Mouse (Mus musculus) heart, adult 9 months (tissue): ENCODE measurements around the gene Rassf1.
"Not testable (repeated sequence)": the region's sequence is repeated elsewhere in the genome, so short reads cannot be mapped to it uniquely, and the experiment has no call there.

Source experiments
- DNase-seq, 2 experiments: peaks; one replicate each; pipeline ENCODE4 v3.0.0; 2022; ENCODE audit warnings: low spot score in 2 of 2

Rassf1 gene

GRCm38 (mm10) chr9:107556346-107556745, 5.0 kb downstream of the Rassf1 start:
- no peak for DNase-seq

DNA sequence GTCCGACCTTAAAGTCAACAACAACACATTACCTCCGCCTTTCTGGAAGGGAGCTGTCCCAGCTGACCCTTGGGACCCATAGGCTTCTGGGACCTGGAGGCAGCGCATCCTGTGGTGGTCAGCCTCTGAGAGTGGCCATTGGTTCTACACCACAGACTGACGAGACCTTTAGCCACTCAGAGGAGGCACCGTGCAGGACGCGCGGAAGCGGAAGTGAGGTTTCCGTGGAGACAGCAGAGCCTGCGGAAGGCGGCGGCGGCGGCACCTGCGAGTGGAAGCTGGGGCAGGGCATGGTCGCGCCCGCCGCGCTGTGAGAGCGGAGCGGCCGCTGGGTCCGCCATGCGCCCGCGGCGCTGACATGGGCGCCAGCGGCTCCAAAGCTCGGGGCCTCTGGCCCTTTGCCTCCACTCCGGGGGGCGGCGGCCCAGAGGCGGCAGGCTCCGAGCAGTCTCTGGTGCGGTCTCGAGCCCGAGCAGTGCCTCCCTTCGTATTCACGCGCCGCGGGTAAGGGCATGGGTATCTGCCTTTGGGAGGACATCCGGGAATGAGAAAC, 11.8 kb downstream of the Rassf1 start, which contains the start of gene Tusc2:
TSS of gene Tusc2 (plus strand) at position 227 of the 553 bp plus-strand sequence.
- DNase-seq: peak; percentile 96 to 98

DNA sequence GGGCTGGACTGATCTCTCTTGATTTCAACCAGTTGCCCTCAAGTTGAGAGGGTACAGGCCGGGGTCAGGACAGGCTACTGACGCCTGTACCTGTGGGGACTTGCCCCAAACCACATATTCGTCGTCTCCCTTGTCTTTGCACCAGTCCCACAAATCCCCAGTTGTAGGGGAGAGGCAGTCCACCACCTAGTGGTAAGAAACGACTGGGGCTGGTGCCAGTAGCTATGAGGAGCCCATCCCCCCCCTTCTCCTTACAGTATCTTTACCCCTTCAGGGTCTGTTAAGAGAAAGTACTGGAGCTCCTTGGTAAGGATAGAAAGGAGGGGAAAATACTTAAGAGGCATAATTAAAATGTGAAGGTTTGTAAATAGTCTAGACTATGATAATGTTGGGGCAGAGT, 14.2 kb downstream of the Rassf1 start:
- not testable (repeated sequence) for DNase-seq

DNA sequence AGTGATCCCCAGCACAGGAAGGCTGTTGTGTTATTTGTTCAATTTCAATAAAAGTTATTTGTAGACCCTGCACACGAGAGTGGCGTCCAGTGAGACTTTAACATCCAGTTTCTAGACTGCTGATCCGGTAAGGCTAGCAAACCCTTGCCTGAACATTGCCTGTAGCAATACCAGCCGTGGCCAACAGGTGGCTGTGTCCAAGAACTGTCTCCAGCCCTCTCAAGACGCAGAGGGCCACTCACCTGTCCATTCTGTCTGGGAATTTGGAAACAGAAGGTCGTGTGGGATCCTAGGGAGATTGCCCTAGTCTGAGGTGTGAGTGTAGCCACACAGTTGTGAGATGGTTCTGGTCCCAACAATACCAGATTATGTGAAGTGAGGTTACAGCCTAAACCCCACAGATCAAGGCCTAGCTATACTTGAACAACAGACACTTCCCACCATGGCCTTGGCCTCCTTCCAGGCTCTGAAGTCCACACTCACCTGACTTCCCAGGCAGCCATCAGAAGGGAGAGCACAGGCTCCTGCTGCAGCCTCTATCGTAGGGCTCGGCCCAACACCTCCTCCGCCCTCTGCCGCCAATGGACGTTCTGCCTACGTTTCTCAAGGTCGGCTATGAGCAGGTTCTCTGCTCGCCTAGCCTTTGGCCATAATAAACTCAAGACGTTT, 14.8 kb downstream of the Rassf1 start:
- peak; percentile 77 to 81 for DNase-seq

GRCm38 (mm10) chr9:107566855-107567254, 15.5 kb downstream of the Rassf1 start:
- peak; percentile 81 to 92 for DNase-seq

- peak in 1 of 2 experiments; percentile 64 for DNase-seq
Observed at GRCm38 (mm10) chr9:107567702-107568319, 16.5 kb downstream of the Rassf1 start, which contains the start of gene Hyal2. TSS of gene Hyal2 (plus strand) at chr9:107567945.

DNA sequence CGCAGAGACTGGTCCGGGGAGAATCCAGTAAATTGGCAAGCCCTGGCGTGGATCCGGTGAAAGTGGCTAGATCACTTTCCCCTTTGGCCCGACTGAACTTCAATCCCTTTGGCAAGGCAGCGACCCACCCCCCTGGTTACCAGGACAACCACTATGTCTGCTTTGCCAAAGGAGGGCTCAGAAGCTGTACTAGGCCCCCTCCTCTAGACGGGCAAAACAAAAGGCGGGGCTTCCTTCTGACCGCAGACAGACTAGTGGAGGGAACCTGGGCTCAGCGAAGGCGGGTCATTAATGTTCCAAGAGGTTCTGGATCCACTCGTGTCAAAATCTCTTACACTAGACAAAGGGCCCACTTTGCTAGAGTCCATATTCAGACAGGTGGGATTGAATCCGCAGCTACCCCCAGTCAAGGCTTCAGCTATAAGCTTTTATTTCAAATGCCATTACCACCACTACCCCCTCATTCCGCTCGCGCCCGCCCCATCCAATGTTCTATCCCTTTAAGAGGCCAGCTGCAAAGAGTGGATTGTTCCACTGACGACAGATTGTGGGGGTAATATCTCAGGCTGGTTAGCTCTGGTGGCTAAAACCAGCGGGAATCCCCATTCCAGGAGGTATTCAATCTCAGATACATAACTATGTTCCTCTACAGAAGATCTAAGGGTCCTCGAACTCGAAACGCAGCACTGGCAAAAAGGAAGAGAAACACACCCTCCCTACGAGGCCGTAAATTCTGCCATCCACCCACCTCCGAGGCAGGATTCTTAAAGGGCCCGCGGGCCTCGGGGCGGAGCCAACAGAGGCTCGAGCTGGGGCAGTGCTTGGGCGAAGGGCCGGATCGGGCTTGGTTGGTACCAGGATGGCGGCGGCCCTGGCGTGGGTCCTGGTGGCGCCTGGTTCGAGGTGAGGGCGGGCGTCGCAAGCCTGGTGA, 17.2 kb downstream of the Rassf1 start:
- peak; percentile 85 to 90 for DNase-seq

DNA sequence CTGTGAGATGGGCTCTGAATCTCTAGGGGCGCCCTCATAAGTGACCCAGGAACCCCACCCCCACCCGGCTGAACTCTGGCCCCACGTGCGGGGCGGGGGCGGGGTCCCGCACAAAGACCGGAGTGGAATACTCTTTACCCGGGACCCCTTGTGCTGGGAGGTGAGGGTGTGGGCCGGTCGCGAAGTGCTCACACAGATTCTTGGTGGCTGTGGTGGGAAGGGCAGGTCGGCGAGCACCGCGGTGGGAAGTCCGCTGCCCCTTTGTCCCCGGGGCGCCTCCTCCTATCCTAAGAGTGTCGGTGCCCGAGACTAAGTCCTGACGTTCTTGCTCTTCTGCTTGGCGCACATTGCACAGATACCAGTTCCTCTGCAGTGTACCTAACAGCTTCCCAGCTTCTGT, 17.9 kb downstream of the Rassf1 start:
- DNase-seq: no peak

DNA sequence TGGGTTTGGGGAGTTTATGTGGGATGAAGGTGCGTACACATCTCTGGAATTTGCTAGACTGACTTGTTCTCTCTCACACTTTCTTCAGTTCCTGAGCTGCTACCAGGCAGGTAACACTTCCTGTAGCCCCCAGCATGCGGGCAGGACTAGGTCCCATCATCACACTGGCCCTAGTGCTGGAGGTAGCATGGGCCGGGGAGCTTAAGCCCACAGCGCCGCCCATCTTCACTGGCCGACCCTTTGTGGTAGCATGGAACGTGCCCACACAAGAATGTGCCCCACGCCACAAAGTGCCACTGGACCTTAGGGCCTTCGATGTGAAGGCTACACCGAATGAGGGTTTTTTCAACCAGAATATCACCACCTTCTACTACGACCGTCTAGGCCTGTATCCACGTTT, 18.7 kb downstream of the Rassf1 start:
- no peak for DNase-seq

- DNase-seq: no peak
Observed at GRCm38 (mm10) chr9:107570845-107571244, 19.5 kb downstream of the Rassf1 start.

DNA sequence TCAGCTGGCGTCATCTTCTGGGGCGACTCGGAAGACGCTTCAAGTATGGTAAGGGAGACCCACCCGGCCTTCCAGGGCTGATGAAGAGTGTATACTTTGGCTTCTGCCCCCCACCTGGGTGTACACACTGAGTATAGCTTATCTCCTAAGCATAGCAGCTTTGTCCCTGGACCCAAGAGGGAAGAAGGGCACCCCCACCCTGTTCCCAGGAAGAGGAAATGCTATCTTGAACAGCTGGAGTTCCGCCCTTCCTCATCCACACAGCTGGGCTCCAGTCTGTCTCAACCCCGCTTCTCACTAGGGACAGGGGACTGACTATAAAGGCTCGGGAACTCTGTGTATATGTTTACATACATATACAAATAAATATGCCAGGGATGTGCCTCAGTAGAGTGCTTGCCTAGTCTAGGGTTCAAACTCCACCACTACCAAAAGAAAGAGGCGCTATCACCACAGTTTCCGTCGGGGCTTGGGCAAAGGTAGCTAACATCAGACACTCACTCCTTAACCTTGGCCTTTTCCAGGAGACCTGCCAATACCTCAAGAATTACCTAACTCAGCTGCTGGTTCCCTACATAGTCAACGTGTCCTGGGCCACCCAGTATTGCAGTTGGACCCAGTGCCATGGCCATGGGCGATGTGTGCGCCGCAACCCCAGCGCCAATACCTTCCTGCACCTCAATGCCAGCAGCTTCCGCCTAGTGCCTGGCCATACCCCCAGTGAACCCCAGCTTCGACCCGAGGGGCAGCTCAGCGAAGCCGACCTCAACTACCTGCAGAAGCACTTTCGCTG, 20.4 kb downstream of the Rassf1 start:
- peak in 1 of 2 experiments; percentile 69 for DNase-seq

- DNase-seq: no peak
Observed at GRCm38 (mm10) chr9:107572327-107572662, 20.9 kb downstream of the Rassf1 start.

DNA sequence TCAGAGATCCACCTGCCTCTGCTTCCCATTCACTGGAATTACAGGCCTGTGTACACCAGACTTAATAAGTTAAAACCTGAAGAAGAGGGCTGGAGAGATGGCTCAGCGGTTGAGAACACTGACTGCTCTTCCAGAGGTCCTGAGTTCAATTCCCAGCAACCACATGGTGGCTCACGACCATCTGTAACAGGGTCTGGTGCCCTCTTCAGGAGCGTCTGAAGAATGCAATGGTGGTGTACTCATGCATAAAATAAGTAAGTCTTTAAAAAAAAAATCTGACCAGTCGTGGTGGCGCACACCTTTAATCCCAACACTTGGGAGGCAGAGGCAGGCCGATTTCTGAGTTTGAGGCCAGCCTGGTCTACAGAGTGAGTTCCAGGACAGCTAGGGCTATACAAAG, 22.4 kb downstream of the Rassf1 start:
- not testable (repeated sequence) for DNase-seq

DNA sequence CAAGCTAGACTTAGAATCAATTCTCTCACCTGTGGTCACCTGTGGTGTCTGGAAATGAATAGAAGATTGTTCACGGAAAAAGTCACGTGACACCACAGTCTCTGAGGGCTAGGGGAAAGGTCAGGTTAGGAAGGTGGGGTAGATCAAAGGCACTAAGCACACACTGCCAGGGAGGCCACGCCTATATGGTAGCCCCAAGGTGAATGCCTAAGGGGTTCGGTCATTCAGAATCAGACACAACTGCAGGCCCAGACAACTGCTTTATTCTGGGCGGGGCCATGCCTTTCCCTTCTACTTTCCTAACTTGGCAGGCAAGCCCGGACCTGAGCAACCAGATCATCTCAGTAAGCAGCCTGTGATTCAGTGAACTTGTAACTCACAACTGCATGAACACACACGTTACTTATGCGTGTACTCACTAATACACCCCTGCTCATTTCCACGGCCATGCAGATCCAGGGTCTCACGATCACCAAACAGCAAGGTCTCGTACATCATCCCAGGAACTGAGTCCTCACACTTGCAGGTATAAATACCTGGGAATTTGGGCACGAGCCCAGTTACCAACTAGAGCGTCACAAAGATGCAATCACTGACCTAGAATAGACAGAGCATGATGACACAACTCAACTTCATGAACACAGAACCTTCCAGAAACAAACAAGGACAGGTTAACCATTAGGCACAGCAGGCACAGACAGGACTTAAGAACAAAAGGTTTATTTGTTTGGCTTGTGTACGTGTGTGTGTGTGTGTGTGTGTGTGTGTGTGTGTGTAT, 24.4 kb downstream of the Rassf1 start:
- no peak for DNase-seq

DNA sequence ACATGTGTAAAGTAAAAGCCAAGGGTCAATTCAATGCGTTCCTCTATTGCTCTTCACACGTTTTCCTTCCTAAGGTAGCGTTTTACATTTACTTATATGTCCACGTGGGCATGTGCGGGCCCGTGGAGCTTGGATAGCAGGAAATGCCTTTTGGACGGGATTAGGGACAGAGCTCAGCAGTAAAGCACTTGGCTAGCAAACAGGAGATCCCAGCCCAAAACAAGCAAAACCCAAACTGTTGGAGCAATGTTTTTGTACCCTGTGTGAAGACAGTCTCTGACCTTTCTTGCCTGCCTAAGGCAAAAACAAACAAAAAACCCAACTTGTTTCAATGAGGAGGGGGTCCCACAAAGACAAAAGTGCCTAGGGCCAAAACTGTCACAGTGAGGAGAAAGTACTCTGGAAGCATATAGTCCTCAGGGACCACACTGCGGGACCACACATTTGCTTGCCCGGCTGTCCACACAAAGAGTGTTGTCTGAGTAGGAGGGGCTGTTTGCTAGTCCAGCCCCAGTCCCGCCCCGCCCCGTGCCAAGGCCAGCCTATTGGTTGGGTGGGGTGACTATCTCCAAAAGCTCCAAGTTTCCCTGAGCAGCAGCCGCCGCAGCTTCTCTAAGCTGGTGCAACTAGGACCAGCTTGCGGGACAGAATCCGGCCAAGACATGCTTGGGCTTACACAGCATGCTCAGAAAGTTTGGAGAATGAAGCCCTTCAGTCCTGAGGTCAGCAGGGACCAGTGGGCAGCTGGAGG, 25.2 kb downstream of the Rassf1 start, which contains the start of gene Hyal1:
TSS of gene Hyal1 (plus strand) at position 571 of the 751 bp plus-strand sequence.
- DNase-seq: peak; percentile 81 to 84

DNA sequence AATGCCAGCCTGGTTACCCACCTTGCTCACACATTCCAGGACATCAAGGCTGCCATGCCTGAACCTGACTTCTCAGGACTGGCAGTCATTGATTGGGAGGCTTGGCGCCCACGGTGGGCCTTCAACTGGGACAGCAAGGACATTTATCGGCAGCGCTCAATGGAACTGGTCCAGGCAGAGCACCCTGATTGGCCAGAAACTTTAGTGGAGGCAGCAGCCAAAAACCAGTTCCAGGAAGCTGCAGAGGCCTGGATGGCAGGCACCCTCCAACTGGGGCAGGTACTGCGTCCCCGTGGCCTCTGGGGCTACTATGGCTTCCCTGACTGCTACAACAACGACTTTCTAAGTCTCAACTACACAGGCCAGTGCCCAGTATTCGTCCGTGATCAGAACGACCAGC, 26.5 kb downstream of the Rassf1 start:
- no peak for DNase-seq

DNA sequence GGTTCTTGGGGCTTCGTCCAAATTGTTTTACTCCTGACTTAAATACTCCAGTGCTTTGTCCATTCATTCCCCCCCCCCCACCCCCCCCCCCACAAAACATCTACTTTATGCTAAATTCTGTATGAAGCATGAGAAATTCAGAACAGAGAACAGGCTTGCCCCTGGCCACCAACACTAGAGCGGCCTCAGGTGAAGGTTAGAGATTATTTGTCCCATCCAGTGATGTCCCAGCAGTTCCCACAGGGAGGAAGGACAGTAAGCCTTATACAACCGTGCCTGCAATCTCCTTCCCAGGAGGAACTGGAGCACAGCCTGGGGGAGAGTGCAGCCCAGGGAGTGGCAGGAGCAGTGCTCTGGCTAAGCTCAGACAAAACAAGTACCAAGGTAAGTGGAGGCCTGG, 27.2 kb downstream of the Rassf1 start, which contains the start of gene Naa80:
TSS of gene Naa80 (plus strand) at position 301 of the 400 bp plus-strand sequence.
- DNase-seq: no peak

- DNase-seq: no peak
Observed at GRCm38 (mm10) chr9:107579023-107579900, 27.9 kb downstream of the Rassf1 start.
